Mouse (Mus musculus) lung, postnatal 36 days (tissue): ENCODE results near the gene Gm8279.
"Not testable (repeated sequence)": the region's sequence is repeated elsewhere in the genome, so short reads cannot be mapped to it uniquely, and the experiment has no call there.

Experiments
- DNase-seq: peaks from one replicate; pipeline ENCODE4 v3.0.0; 2022; ENCODE audit warnings: mixed read lengths

Gene Gm8279

DNA sequence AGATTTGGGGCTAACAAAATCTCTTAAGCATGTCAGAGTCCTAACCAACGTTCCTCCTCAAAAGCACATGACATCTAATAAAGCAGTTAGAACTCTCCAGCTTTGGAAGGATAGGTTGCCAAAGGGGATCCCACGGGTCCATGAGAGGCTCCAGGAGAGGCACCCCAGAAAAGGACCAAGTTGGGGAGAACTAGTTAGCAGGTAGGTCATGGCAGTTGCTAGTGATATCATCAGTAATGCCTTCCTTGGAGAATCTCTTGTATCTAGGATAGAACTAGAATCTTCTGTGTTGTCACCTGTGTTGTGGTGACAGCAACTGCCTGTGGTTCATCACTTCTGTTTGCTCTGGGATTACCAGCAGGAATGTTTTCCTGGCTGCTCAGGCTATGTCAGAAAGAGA lies at the start of gene Gm8279:
Gm8279 (plus strand) TSS at position 301 of the 400 bp plus-strand sequence.
- DNase-seq, result not testable (repeated sequence)

DNA sequence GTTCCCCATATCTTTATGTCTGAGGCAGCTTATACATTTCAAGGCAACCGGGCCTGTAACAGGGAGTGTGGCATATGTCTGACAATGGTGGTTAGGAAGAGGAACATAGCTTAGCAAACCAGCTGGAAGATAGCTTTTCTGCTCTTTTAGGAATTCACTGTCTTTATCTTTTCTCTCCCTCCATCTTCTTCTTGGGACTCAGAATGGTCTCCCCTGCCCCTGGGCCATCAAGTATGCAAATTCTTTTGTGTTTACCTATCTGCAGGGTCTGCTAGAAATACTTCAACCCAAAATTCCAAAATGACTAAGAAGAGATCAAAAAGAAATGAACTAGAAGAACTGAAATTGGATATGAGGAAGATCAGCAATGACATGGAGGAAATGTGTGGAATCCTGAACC lies 32.9 kb downstream of the Gm8279 start, which contains the start of gene Gm3317:
Gm3317 (plus strand) TSS at position 301 of the 400 bp plus-strand sequence.
- DNase-seq, result not testable (repeated sequence)

DNA sequence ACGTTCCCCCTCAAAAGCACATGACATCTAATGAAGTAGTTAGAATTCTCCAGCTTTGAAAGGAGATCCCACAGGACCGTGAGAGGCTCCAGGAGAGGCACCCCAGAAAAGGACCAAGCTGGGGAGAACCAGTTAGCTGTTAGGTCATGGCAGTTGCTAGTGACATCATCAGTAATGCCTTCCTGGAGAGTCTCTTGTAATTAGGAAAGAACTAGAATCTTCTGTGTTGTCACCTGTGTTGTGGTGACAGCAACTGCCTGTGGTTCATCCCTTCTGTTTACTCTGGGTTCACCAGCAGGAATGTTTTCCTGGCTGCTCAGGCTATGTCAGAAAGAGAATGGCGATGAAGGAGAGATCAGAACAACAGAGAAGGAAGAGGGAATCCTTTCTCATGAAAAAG lies 54.2 kb downstream of the Gm8279 start, which contains the start of gene Gm8271:
Gm8271 (plus strand) TSS at position 301 of the 400 bp plus-strand sequence.
- DNase-seq, result not testable (repeated sequence)
